Mouse (Mus musculus): ENCODE measurements around the gene Cav2. TPM values are rescaled to one million over a fixed set of nuclear protein-coding genes. Genes with fewer than 3 reads are reported as not detected.

Gene Cav2
- total RNA-seq (2021) = 10 to 100 TPM; 23.6 to 26.0 TPM
- long read RNA-seq, experiment 1, transcript Cav2-201 (3 exons, 2,733 nt) = major isoform, 55 of 58 reads
- long read RNA-seq, experiment 1, partial matches to known transcripts = 0 of 58 reads
- long read RNA-seq, experiment 1, other reads (novel, unspliced or antisense) = 1 of 58 reads
- long read RNA-seq, experiment 2, transcript Cav2-201 (3 exons, 2,733 nt) = major isoform, 68 of 70 reads
- long read RNA-seq, experiment 2, partial matches to known transcripts = 0 of 70 reads
- long read RNA-seq, experiment 2, other reads (novel, unspliced or antisense) = 2 of 70 reads

DNA sequence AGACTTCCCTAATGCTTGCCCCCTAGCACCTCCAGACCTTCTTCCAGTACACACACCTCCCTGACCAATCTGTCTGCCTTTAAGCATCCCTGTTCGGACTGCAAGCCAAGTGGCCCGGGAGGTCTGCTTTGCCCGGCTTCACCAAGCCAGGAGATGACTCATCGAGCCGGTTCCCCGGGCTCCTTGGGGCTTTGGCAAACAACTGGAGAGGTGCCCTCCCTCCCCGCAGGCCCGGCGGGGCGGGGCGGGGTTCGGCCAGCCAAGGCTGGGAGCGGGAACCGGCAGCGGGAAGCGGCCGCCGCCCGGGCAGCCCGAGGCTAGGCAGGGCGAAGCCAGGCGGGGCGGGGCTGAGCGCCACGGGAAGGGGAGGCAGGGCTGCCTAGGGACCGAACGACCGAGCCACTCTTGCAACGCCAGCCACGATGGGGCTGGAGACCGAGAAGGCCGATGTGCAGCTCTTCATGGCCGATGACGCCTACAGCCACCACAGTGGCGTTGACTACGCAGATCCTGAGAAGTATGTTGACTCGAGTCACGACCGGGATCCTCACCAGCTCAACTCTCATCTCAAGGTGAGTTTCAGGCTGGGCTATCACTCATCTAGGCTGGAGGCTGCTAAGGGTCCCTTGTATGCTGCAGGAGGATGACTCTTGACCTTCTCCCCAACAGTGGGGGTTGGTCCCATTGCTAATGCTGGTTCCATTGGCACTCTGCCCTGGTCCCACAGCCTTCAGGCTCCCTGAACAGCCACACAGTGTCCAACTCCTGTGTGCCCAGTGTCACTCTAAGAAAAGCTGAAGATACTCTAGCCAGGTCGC lies at the start of gene Cav2:
Cav2 (plus strand) TSS at position 247 of the 818 bp plus-strand sequence.
- DNase-seq (ENCODE audit: low spot score in 2 of 2) = peak; percentile 48 to 56

DNA sequence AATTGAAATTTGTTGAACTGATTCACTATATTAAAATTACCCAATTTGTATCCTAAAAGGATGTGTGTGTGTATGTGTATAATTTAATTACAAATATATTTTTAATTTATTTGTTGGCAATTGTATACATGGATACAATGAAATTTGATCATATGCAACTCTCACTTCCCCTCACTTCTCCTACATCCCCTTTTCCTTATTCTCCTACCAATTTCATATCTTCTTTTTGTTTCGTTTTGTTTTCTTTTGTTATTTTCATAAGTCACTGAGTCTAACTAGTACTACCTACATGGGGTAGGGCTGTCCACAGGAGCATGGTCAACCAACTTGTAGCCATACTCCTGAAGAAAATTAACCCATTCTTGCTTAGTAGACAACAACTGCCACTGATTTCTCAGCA lies 41.3 kb upstream of the Cav2 start:
- no peak for DNase-seq (ENCODE audit: low spot score in 2 of 2)

DNA sequence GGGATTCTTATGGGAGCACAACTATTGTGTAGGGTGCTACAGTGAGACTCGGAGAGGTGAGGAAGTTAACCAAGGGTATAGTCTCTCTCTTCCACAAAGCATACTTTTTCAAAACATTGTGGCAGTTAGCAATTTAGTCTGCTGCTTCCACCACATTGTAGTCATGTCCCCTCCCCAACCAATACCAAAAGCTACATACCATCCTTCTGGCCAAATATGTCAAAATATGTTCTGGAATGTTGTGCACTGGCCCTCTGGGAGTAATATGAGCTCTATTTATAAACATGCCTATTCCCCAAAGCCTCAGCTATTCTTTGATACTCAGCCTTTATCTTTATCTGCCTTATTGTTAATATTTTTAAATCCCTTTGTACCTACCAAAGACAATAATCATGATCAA lies 40.0 kb upstream of the Cav2 start:
- DNase-seq (ENCODE audit: low spot score in 2 of 2) = no peak

DNA sequence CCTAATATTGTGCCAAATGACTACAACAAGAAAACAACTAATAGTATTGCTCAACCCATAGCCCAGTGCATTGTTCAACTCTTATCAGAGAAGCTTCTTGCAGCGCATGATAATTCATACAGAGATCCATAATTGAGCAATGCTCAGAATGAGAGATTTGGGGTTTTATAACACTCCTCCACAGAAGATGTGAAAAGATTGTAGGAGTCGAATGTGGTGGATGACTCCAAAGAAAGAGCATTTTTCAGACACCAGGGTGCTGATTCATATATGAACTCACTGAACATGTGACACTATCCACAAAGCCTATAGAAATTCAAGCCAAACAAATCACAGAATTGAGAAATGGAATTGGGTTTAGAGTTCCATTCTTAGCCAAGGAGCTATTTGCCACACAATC lies 34.0 kb upstream of the Cav2 start:
- no peak for DNase-seq (ENCODE audit: low spot score in 2 of 2)

DNA sequence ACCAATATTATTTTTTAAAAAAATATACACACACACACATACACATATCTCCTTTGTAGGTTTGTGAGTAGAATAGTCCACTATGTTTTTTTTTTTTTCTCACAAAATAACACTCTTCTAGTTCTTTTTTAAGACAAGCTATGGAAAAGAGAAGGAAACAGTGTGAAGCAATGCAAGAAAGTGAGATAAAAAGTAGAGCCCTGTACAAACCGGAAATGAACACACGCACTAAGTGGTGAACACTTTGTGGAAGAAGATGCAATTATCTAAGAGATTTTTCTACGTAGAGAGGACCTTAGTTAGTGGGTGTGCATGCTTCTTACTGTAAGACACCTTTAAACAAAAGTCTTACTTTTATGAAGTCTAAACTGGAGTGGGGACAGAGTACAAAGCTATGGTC lies 33.3 kb upstream of the Cav2 start:
- no peak for DNase-seq (ENCODE audit: low spot score in 2 of 2)

DNA sequence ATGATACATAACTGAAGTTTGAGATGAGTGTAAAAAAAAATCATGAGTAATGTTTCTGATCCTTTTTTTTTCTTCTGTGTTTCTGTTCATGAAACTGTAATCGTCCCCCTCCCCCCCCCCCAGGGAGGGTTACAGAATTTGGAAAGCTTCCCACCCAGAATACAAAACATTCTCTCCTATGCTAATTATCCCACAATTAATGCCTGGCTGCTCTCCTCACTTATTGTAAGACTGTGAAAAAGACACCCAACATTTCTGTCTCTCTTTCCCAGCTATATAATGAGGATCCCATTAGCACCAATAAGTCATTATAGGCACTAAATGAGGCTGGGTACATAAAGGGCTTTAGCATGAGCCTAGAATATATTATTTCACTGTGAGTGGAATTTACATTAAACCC lies 32.7 kb upstream of the Cav2 start:
- no peak for DNase-seq (ENCODE audit: low spot score in 2 of 2)

DNA sequence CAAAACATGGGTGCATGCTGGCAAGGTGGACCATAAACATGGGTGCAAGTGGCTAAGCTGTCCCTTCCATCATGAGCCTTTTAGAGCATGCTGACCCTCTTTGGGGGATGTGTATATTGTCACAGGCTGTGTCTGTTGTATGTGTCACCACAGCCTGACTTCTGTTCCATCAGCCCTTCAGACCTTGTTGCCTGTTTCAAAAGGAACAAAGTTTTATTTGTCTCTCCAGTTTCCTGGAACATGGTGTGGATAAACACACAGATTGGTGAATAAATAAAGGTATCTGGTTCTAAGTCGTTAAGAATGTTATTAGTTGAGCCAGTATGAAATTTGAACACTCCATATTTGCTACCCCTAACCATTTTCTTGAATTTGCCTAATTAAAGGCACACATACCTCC lies 29.0 kb upstream of the Cav2 start:
- no peak for DNase-seq (ENCODE audit: low spot score in 2 of 2)

DNA sequence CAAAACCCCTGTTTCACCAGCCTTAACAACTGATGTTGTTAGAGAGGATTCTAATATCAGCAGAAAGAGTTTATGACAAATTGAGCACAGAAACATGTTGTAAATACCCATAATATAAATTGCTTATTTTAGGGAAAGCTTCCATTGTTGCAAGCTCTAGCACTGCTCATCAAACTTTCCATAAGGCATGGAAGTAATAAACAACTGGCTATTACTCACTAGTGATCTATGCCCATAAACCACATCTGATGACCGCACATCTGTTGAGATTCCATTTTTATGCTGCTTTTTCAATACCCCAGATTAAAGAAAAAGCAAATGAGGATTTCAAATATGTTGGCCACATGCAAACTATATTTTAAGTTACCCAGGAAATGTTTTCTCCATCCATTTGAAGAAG lies 22.8 kb upstream of the Cav2 start:
- DNase-seq (ENCODE audit: low spot score in 2 of 2) = no peak

DNA sequence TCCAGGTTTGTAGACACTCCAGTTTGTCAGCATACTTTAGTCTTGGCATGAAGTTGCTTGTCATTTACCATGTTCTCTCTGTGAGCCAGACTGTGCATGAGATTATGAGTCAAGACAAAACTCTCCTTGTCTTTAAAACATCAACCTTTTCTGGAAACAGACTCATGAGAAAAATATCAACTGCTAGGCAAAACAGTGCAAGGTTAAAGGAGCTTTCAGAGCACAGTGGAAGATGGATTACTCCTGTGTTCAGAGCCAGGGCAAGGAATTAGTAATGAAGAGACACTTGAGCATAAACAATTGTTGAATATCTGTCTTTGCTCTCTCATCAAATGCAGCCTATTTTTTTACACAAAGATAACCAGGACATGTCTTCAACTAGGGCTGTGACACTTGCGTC lies 22.1 kb upstream of the Cav2 start:
- DNase-seq (ENCODE audit: low spot score in 2 of 2) = no peak

DNA sequence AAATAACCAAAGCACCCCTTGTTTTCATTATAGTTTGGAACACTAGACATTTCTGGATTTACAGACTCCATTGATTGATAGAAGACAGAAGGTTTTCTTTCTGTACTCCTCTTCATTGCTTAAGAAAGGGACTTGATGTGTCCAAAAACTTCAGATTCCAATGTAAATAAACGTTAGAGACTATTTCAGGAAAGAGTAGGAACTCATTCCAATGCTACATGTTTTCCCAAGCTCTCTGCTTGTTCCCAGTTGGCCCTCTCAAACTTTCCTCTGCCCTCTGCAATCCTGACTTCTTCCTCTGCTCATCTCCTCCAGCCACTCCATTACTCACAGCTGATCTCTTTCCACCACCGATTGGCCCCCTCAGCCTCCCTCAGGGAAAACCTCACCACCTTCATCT lies 18.2 kb upstream of the Cav2 start:
- no peak for DNase-seq (ENCODE audit: low spot score in 2 of 2)

DNA sequence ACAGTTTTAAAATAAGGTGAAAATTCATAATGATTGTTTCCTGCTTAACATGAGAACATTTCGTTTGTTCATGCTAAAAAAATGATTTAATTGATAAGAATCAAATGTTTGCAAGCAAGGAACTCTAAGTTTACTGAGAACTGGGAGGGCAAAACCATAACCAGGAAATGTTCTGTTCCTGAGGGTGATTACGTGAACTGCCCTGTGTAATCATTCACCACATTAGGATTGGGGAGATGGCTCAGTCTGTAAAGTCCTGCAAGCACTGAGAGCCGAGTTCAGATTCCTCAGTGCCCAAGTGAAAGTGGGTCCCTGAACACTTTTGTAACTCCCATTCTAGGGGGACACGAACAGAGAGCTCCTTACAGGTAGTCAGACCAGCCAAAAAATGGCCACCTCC lies 15.9 kb upstream of the Cav2 start:
- DNase-seq (ENCODE audit: low spot score in 2 of 2) = no peak

DNA sequence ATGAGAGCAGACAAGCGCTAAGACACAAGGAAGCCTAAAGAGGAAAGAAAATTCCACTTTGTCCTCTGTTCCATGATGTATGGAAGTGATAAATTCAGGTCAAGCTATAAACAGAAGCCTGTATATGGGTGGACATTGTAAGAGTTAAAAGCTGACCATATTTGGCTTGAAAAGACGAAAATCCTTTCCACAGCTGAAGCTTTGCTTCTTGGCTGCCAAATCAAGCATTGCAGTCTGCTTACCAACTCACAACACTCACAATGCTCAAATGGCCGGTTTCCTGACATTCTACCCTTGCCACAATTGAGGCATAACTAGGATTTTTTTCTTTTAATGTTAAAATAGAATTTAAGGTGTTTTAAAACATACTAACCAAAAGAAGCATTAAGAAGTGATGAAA lies 14.5 kb upstream of the Cav2 start:
- DNase-seq (ENCODE audit: low spot score in 2 of 2) = no peak

DNA sequence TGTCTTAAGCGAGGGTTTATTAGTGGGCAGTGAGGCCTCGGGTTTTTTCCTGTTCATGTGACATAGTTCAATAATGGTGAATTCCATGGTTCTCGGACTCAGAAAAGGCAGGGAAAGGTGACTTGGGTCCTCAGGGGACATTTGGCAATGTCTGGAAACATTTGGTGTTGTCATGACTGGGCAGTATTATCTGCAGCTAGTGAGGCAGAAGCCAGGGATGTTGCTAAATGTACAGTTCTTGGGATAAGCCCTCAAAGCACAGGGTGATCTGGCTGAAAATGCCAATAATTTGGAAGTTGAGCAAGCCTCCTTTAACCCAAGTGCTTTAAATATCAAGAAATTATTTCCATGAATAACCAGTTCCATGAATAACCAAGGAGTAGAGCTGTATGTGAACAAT lies 2.6 kb upstream of the Cav2 start:
- no peak for DNase-seq (ENCODE audit: low spot score in 2 of 2)

DNA sequence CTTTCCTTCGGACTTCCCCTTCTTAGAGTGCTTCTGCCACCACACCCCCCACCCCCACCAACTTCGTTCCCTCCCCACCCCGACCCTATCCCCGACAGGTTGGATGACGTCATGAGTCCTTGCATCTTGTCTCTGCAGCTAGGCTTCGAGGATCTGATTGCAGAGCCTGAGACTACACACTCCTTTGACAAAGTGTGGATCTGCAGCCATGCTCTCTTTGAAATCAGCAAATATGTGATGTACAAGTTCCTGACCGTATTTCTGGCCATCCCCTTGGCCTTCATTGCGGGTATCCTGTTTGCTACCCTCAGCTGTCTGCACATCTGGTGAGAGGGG lies 740 bp downstream of the Cav2 start:
- no peak for DNase-seq (ENCODE audit: low spot score in 2 of 2)

DNA sequence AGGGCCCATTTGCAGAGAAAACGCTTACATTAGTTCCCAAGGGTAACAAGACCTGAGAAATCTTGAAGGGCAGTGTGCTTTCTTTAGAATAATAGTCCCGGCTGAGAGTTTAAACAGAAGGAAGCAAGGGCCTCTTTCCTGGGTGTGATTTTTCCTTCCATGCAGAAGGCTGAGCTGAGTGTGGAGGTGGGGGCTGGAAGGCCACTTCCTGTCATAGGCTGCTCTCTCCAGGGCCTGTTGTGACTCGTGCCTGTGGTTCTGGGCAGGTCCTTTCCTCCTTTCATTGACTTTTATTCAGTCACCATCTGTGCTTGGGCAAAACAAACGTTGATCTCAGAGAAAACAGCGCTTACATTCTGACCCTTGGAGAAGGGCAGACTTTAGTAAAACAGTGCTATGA lies 1.2 kb downstream of the Cav2 start:
- DNase-seq (ENCODE audit: low spot score in 2 of 2) = no peak

DNA sequence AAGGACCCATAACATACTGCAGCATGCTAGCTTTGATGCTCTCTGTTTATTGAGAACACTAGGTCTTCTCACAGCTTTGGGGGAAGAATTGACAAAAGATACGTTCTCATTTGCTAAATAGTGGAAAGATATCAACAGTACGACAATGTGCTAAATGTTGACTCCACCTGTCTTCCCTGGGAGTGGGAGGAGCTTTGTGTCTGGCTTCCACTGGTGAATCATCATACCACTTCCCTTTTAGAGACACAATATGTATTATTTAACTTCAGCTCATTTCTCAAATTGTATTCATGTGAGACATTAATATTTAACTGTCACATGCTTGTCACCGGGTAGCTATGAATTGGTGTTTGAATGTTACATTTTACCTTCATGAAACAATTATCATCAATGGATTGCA lies 2.8 kb downstream of the Cav2 start:
- no peak for DNase-seq (ENCODE audit: low spot score in 2 of 2)

DNA sequence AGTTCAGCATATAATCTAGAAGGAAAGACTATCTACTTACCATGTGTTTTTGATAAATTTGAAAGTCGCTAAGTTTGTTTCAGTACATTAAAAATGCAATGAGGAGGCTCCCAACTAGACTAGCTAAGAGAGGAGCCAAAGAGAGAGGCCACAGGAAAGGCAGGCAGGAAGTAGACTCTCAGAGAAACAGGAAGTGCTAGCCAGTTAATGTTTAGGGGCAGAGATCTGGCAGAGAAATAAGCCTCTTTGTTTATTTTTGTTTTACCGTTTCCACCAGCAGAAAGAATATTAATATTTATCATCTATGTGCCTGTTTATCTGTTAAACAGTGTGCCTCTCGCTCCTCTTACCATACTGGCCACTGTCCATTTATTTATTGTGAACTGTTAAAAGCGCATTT lies 5.4 kb downstream of the Cav2 start:
- no peak for DNase-seq (ENCODE audit: low spot score in 2 of 2)

DNA sequence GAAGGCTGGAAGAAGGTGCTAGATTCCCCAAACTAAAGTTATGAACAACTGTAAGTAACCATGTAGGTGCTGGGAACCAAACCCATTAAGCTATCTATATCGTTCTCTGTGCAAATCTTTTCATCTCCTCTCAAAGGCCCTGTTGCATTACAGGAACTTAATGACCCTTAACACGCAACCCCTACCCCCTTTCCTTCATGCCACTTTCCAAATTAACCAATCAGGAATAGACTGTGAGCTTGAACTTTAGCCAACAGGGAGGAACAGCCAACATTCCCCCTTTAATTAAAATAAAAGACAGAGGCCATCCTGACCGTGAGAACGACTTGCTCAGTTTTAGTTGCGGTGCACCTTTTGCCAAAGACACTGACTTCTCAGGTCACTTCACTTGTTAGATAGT lies 14.1 kb downstream of the Cav2 start:
- DNase-seq (ENCODE audit: low spot score in 2 of 2) = no peak

DNA sequence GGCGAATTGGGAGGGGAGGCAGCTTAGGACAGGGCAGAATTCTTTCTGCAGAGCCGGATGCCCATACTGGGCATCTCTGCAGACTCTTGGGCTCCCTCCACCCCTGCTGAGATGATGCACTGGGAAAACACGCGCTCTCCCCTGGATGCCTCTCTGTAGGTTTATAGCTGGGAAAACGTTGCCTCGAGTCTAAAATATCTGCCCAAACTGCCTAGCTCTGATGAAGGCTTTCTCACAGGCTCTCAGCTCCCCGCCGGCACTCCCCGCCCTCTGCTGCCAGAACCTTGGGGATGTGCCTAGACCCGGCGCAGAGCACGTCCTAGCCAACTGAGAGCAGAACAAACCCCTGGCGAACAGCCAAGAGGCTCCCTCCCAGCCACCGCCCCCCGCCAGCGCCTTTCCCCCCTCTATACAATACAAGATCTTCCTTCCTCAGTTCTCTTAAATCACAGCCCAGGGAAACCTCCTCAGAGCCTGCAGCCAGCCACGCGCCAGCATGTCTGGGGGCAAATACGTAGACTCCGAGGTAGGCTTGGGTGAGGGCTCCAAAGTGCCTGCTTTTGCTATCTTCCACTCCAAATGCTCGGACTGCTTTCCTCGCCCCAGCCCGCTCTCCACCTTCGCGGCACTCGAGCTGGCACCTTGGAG lies 25.1 kb downstream of the Cav2 start, which contains the start of gene Cav1:
Cav1 (plus strand) TSS at position 382 of the 648 bp plus-strand sequence.
- DNase-seq (ENCODE audit: low spot score in 2 of 2) = peak; percentile 55 to 63

DNA sequence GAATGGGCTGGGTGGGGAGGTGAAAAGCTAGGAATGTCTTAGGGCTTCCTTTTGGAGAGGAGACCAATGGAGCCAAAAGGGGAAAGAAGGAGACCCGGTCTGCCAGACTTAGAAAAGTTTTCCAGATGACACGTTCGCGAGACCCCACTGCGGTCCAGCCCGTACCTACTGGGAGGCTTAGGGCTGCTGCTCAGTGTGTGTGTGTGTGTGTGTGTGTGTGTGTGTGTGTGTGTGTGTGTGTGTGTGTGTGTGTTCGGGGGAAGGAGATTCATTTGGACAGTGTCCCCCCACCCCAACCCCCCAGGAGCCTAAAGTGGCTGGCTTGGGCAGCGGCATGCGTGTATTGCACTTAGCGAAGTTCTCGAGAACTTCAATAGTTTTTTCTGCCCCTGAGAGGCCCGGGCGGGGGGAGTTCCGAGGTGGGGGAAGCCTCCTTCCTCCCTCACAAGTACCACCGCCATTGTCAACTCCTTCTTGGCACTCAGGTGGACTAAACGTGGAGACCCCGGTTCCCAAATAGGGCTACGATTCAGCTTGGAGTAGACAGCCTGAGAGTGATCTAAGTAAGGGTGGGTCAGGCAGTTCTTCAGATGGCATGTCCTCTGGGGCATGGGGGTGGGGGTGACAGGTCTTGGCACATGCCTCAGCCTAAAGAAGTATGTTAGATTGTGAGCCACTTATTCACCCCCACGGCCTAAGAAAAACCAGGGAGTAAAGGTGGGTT lies 25.8 kb downstream of the Cav2 start:
- peak in 1 of 2 experiments; percentile 9 for DNase-seq (ENCODE audit: low spot score in 2 of 2)

DNA sequence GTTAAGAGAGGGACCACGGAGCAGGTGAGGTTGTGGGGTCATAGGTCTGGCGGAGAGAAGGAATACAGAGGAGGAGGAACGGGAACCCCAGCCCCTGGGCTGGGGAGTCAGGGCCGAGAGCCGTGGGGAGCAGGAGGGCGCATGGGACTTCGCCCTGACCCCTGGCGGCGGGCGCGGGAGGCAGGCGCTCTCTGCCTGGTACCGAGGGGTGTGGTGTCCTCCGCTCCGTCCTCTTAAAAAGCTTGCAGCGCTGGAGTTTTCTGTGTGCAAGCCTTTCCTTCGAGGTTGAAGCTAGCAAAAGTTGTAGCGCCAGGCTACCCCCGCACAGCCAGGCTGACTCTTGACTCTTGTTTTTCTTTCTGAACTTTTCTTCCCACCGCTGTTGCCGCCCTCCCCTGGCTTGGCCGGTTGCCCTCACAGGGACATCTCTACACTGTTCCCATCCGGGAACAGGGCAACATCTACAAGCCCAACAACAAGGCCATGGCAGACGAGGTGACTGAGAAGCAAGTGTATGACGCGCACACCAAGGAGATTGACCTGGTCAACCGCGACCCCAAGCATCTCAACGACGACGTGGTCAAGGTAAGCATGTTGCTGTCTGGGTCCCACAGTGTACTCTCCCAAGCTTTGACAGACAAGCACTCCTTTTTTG lies 26.6 kb downstream of the Cav2 start:
- DNase-seq (ENCODE audit: low spot score in 2 of 2) = peak; percentile 38 to 39

Data from layer of hippocampus, postnatal 14 days (tissue).